Mouse (Mus musculus) Patski (cell line): ENCODE data around the gene Dync1i2. TPM values are rescaled to one million over a fixed set of nuclear protein-coding genes. Genes with fewer than 3 reads are reported as not detected.

Source experiments
- ATAC-seq: fragments of 100-300 bp; one replicate; pipeline ENCODE4 v1.8.0; 2021
- CTCF ChIA-PET: fragments of 350-600 bp; sonication (Branson Sonifier 250); formaldehyde crosslinking; loops from one replicate; lab custom pipeline; 2022; ENCODE audit warnings: inconsistent platforms; lab: Charles Lee
- POLR2A ChIA-PET: fragments of 350-600 bp; sonication (Branson Sonifier 250); formaldehyde crosslinking; loops from one replicate; lab custom pipeline; 2022; ENCODE audit warnings: antibody characterized with exemption, inconsistent platforms; lab: Charles Lee
- DNase-seq: peaks from one replicate; pipeline ENCODE4 v3.0.0-alpha.2; 2011; ENCODE audit warnings: low read depth, low spot score
- H3K27me3 ChIP-seq: fragments of 371-371 bp; one replicate; pipeline ENCODE4 v1.5.1; 2021
- CTCF ChIP-seq: fragments of 100-300 bp; IDR thresholded peaks from one replicate; pipeline ENCODE4 v1.5.1; 2021
- in situ Hi-C: fragments of 300-500 bp; cut with MboI; formaldehyde crosslinking; loops from 3 replicates; pipeline ENCODE4 v1.11.1; 2018; ENCODE audit warnings: low pct_unique_long_range_greater_than_20kb, mixed read lengths
- polyA plus RNA-seq: library from polyadenylated mRNA; unstranded; gene quantifications from one replicate; pipeline ENCODE4 v1.2.3, GENCODE M21; 2021

Dync1i2 gene
- polyA plus RNA-seq, 1 experiment from 2014 or later, result 178 TPM

DNA sequence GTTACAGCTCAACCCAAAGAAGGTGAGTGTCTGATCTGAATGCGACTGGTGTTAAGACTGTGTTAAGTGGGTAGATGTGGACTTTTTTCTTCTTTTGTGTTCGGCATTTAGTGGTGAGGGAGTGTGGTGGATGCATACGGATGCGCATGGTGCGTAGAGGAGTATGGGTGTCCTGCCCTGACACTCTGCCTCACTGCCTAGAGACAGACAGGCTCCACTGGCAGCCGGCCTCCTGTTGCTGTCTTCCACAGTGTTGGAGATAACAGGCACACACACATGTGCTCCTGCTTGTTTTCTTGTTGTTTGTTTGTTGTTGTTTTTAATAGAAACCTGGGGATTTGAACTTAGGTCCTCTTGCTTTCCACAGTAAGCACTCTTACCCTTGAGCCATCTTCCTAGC lies 24.5 kb downstream of the Dync1i2 start:
- DNase-seq (no peak), ATAC-seq (no peak)
- in situ Hi-C loops, result no loop called here
- H3K27me3 ChIP-seq, result no peaks in the 10 kb centered on the region
- ChIA-PET CTCF (no interaction called here), POLR2A (no interaction called here)
- no peak for TF ChIP-seq CTCF

GRCm38 (mm10) chr2:71241505-71241904 lies 30.0 kb downstream of the Dync1i2 start:
- no peaks in the 10 kb centered on the region for H3K27me3 ChIP-seq
- ChIA-PET POLR2A (no interaction called here), CTCF (interaction anchor here (1.7 kb wide), 1 partner anchor 20 kb away, joined by 5 read pairs; no protein-coding TSS in a partner anchor)
- ATAC-seq (no peak), DNase-seq (no peak)
- no peak for TF ChIP-seq CTCF
- in situ Hi-C loops, result no loop called here

DNA sequence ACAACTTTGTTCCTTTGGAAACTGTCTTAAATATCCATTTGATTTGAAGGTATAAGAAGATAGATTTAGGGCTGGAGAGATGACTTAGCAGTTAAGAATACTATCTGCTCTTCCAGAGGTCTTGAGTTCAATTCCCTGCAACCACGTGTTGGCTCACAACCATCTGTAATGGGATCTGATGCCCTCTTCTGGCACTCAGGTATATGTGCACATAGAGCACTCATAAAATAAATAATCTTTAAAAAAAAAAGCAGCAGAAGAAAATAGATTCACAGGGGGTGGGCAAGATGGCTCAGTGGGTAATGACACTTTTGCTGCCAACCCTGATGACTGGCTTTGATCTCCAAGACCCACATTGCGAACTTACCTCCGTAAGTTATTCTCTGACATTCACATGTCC lies 30.7 kb downstream of the Dync1i2 start:
- in situ Hi-C loops, result no loop called here
- no peak for DNase-seq
- ATAC-seq, result no peak
- POLR2A ChIA-PET, result no interaction called here
- no peaks in the 10 kb centered on the region for H3K27me3 ChIP-seq
- peak; percentile 47 for TF ChIP-seq CTCF
- CTCF ChIA-PET, result no interaction called here

GRCm38 (mm10) chr2:71243058-71243672 lies 31.7 kb downstream of the Dync1i2 start:
- ATAC-seq, result no peak
- ChIA-PET CTCF (interaction anchor here (1.0 to 3.2 kb wide), 2 partner anchors 12 to 13 kb away, joined by 3 to 10 read pairs; no protein-coding TSS in a partner anchor), POLR2A (no interaction called here)
- H3K27me3 ChIP-seq, result no peaks in the 10 kb centered on the region
- no peak for TF ChIP-seq CTCF
- in situ Hi-C loops, result no loop called here
- DNase-seq, result no peak

GRCm38 (mm10) chr2:71244807-71245206 lies 33.3 kb downstream of the Dync1i2 start:
- CTCF ChIA-PET, result interaction anchor here (1.5 to 3.2 kb wide), 2 partner anchors 11 to 89 kb away, joined by 3 to 10 read pairs; no protein-coding TSS in a partner anchor
- POLR2A ChIA-PET, result no interaction called here
- DNase-seq (no peak), ATAC-seq (no peak)
- in situ Hi-C loops, result no loop called here
- no peak for TF ChIP-seq CTCF
- no peaks in the 10 kb centered on the region for H3K27me3 ChIP-seq

GRCm38 (mm10) chr2:71245416-71245815 lies 33.9 kb downstream of the Dync1i2 start:
- DNase-seq, result no peak

GRCm38 (mm10) chr2:71246096-71246495 lies 34.6 kb downstream of the Dync1i2 start:
- no peaks in the 10 kb centered on the region for H3K27me3 ChIP-seq
- POLR2A ChIA-PET, result interaction anchor here (0.8 kb wide), 1 partner anchor 29 kb away, joined by 3 read pairs; no protein-coding TSS in a partner anchor
- CTCF ChIA-PET, result interaction anchor here (1.0 to 1.6 kb wide), 4 partner anchors 14 to 567 kb away, joined by 3 to 5 read pairs (median 3); no protein-coding TSS in a partner anchor
- ATAC-seq (no peak), DNase-seq (no peak)
- in situ Hi-C loops, result no loop called here
- TF ChIP-seq CTCF, result no peak

More at GRCm38 (mm10) chr2:71245416-71245815, 33.9 kb downstream of the Dync1i2 start:
- no peak for TF ChIP-seq CTCF
- in situ Hi-C loops, result no loop called here
- no peaks in the 10 kb centered on the region for H3K27me3 ChIP-seq
- ChIA-PET POLR2A (interaction anchor here (0.8 kb wide), 1 partner anchor 29 kb away, joined by 3 read pairs; no protein-coding TSS in a partner anchor), CTCF (interaction anchor here (1.2 to 3.2 kb wide), 4 partner anchors 10 to 90 kb away, joined by 3 to 10 read pairs (median 4); no protein-coding TSS in a partner anchor)
- ATAC-seq, result no peak

DNA sequence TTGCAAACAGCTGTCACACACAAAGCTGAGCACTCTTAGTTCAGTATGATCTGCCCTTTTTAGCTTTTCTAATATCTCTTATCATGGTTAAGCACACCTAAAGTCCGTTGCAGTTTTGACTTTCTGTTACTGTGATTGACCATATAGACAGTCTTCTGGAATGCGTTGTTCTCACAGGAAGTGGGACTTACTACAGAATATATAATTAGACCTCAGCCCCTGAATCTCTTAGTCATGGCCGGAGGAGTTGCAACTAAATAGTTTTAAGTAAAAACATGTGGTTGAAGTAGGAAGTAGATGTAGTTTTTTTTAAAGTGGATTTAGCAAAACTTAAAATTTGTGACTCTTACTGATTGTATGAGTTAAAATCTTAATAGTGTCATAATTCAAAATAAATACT lies 36.6 kb downstream of the Dync1i2 start:
- ChIA-PET CTCF (interaction anchor here (0.8 to 1.5 kb wide), 2 partner anchors 10 to 13 kb away, joined by 3 read pairs; no protein-coding TSS in a partner anchor), POLR2A (no interaction called here)
- in situ Hi-C loops, result no loop called here

DNA sequence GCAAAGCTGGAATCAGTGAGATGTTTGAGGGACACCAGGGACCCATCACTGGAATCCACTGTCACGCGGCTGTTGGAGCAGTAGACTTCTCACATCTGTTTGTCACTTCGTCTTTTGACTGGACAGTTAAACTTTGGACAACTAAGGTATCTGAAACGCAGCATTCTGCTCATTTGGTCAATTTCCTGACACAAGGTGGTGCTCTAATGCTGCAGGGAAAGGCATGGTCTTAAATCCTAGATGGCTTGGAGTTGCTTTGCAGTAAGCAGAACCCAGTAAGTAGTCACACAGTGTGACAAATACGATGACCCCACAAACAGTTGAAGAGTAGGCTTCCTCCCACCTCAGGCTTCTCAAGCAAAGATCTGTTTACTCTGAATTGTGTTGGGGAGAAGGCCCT lies 39.3 kb downstream of the Dync1i2 start:
- DNase-seq, result no peak
- peak; percentile 26 for TF ChIP-seq CTCF
- no peak for ATAC-seq
- ChIA-PET CTCF (interaction anchor here (1.2 to 2.0 kb wide), 4 partner anchors 9 to 98 kb away, joined by 3 to 6 read pairs (median 5); no protein-coding TSS in a partner anchor), POLR2A (no interaction called here)
- in situ Hi-C loops, result no loop called here
- no peaks in the 10 kb centered on the region for H3K27me3 ChIP-seq

More for the DNA sequence above, 36.6 kb downstream of the Dync1i2 start:
- ATAC-seq (no peak), DNase-seq (no peak)
- no peaks in the 10 kb centered on the region for H3K27me3 ChIP-seq
- no peak for TF ChIP-seq CTCF

GRCm38 (mm10) chr2:71254836-71255235 lies 43.3 kb downstream of the Dync1i2 start:
- TF ChIP-seq CTCF, result no peak
- POLR2A ChIA-PET, result no interaction called here
- CTCF ChIA-PET, result interaction anchor here (1.8 kb wide), 1 partner anchor 11 kb away, joined by 10 read pairs; no protein-coding TSS in a partner anchor
- H3K27me3 ChIP-seq, result no peaks in the 10 kb centered on the region
- DNase-seq (no peak), ATAC-seq (no peak)
- in situ Hi-C loops, result no loop called here

DNA sequence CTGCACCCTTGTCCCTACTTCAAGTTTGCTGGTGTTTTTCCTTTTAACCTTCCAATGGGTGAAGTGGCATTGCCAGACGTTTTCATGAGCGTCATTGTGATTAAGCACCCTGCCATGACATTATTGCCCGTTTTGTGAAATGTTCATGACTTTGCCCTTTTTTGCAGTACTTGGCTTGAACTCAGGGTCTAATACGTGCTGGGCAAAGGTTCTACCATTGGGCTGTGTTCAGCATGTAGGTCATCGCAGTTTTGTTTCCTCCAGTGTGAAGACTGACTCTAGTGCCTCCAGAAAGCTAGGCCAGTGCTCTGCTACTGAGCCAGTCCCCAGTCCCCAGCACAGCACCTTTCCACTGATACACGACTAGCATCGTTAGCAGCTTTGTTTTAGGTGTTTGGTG lies 45.1 kb downstream of the Dync1i2 start:
- ChIA-PET POLR2A (no interaction called here), CTCF (interaction anchor here (1.1 to 1.8 kb wide), 2 partner anchors 9 to 12 kb away, joined by 3 to 10 read pairs; no protein-coding TSS in a partner anchor)
- in situ Hi-C loops, result no loop called here
- DNase-seq (no peak), ATAC-seq (no peak)
- no peak for TF ChIP-seq CTCF
- no peaks in the 10 kb centered on the region for H3K27me3 ChIP-seq
